Mouse (Mus musculus) testis, adult 2 months (tissue): Measurements from ENCODE around the gene Rpgrip1l.

ENCODE experiments used
- CTCF ChIP-seq: fragments of 200-500 bp; IDR thresholded peaks from 2 replicates; pipeline ENCODE4 v1.5.1; 2012; ENCODE audit warnings: low read depth, mild to moderate bottlenecking, inconsistent platforms, low read length, moderate library complexity; ENCODE audit not compliant: control insufficient read depth, insufficient read depth, insufficient replicate concordance
- POLR2A ChIP-seq: fragments of 200-500 bp; IDR thresholded peaks from 2 replicates; pipeline ENCODE4 v1.6.1; 2012; ENCODE audit warnings: low read depth, mild to moderate bottlenecking, inconsistent platforms, low read length, moderate library complexity; ENCODE audit not compliant: control insufficient read depth

DNA sequence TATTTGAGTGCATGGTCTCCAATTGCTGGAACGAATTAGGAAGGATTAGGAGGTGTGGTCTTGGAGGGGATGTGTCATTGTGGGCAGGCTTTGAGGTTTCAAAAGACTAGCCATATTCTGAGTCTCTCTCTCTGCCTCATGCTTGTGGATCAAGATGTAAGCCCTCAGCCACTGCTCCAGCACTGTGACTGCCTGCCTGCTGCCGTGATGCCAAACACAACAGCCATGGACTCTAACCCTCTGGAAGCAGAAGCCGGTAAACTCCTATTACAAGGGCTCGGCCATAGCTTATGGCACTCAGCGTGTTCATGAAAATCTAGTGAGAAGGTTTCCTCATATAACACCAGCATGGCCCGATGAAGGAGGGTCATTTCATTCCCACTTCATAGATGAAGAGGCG is 36.8 kb upstream of the Rpgrip1l start:
- TF ChIP-seq POLR2A (no peak), CTCF (no peak)
